Mouse (Mus musculus): Measurements from ENCODE around the gene Id3. TPM values are rescaled to one million over a fixed set of nuclear protein-coding genes. Genes with fewer than 3 reads are reported as not detected.

The Id3 gene
- polyA plus RNA-seq, 1 experiment from 2014 or later = 206 TPM

DNA sequence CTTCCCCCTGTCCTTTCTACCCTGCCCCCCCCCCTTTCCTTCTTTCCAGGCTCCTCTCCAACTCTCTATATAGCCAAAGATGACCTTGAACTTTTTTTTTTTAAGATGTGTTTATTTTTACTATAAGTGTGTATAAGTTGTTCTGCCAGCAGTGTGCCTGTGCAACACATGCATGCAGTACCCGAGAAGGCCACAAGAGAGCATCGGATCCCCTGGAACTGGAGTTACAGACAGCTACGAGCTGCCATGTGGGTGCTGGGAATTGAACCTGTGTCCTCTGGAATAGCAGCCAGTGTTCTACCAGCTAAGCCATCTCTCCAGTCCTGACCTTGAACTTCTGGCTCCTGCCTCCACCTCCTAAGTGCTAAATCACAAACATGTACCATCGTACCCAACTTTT lies 9.5 kb downstream of the Id3 start:
- Histone ChIP-seq H3K9me3 (ENCODE audit: control insufficient read depth, low read length) (no peaks in the 10 kb centered on the region), H3K4me3 (replicated peaks; ENCODE audit: low read length) (no peak overlapping the region), H3K9ac (no peak overlapping the region), H3K27me3 (ENCODE audit: control insufficient read depth, insufficient read depth, low read length) (no peaks in the 10 kb centered on the region), H3K36me3 (replicated peaks; ENCODE audit: control insufficient read depth, insufficient read depth) (no peaks in the 10 kb centered on the region), H3K27ac (no peak overlapping the region), H3K4me2 (replicated peaks) (no peak overlapping the region), H3K4me1 (replicated peaks; ENCODE audit: control insufficient read depth, insufficient read depth, low read length) (peaks cover 4% of the 10 kb centered on the region; the same call in 1 of the 2 replicates)
- ATAC-seq (ENCODE audit: low FRiP score) = no peak
- DNase-seq (ENCODE audit: low spot score) = no peak
- WGBS = 92% methylated on average over 4 of the region's 4 CpGs

DNA sequence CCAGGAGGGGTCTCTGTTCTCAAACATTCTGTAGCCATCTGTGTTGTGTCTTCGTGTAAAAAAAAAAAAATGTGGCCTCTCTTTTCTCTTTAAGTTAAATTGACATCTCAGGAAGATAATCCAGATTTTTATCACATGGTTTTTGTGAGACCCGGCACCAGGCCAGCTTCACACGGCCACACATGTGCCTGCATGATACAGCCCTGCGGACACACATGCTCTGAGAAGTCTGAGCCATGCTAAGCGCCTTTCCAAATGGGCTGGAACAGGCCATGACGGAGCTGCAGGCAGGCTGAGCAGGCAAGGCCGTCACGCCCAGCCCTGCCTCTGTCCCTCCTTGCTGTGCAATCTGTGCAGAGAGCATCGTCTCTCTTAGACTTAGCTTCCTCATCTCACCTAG lies 11.2 kb downstream of the Id3 start:
- H3K9ac ChIP-seq = no peak overlapping the region
- no peak overlapping the region for H3K27ac ChIP-seq
- no peak overlapping the region for H3K4me3 ChIP-seq (replicated peaks; ENCODE audit: low read length)
- DNase-seq (ENCODE audit: low spot score) = no peak
- peaks cover 2% of the 10 kb centered on the region; the same call in 1 of the 2 replicates for H3K4me1 ChIP-seq (replicated peaks; ENCODE audit: control insufficient read depth, insufficient read depth, low read length)
- H3K36me3 ChIP-seq (replicated peaks; ENCODE audit: control insufficient read depth, insufficient read depth) = no peaks in the 10 kb centered on the region
- H3K27me3 ChIP-seq (ENCODE audit: control insufficient read depth, insufficient read depth, low read length) = no peaks in the 10 kb centered on the region
- H3K9me3 ChIP-seq (ENCODE audit: control insufficient read depth, low read length) = no peaks in the 10 kb centered on the region
- no peak overlapping the region for H3K4me2 ChIP-seq (replicated peaks)
- no peak for ATAC-seq (ENCODE audit: low FRiP score)
- 71% methylated on average over 9 of the region's 9 CpGs for WGBS

DNA sequence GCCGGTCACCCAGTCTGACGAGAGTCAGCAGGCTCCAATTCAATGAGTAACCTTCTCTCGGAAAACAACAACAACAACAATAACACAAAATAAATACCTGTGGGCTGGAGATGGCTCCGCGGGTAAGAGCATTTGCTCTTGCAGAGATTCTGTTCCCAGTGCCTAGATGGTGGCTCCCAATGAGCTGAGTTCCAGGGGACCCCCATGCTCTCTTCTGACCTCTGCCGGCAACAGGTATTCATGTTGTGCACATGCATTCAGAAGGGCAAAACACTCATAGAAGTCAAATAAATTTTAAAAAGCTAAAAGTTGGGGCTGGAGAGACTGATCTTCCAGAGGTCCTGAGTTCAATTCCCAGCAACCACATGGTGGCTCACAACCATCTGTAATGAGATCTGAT lies 15.2 kb downstream of the Id3 start:
- H3K36me3 ChIP-seq (replicated peaks; ENCODE audit: control insufficient read depth, insufficient read depth) = no peaks in the 10 kb centered on the region
- H3K4me1 ChIP-seq (replicated peaks; ENCODE audit: control insufficient read depth, insufficient read depth, low read length) = peaks cover 7% of the 10 kb centered on the region; the same call in 1 of the 2 replicates
- no peak overlapping the region for H3K4me2 ChIP-seq (replicated peaks)
- ATAC-seq (ENCODE audit: low FRiP score) (no peak), DNase-seq (ENCODE audit: low spot score) (no peak)
- no peaks in the 10 kb centered on the region for H3K27me3 ChIP-seq (ENCODE audit: control insufficient read depth, insufficient read depth, low read length)
- 84% methylated on average over 6 of the region's 6 CpGs for WGBS
- H3K9me3 ChIP-seq (ENCODE audit: control insufficient read depth, low read length) = no peaks in the 10 kb centered on the region
- no peak overlapping the region for H3K27ac ChIP-seq
- H3K9ac ChIP-seq = no peak overlapping the region
- no peak overlapping the region for H3K4me3 ChIP-seq (replicated peaks; ENCODE audit: low read length)

DNA sequence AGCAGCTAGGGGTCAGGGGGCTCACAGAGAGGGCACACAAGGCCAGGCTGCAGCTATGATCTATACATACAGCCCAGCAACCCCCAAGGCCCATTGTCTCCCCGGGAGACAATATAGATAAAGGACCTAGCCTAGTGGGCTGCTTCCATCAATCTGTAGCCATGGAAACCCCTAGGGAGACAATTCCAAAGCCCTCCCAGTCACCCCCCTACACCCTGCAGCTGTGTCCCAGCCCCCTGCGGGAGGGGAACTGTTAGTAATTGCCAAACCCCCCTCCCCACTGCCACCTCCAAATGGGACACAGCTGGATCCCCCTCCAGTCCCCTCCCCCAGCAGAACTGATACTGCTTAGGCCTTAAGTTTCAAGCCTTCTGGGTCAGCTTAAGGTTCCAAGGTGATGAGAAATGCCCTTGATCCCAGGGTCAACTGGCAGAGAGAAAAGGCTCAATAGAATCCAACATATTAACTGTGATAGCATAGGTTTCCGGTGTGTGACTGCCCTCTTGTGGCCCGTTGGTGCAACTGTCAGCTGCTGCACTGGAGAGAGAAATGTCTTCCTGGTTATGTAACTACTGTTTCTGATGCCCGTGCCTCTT lies 16.6 kb downstream of the Id3 start:
- Histone ChIP-seq H3K4me3 (replicated peaks; ENCODE audit: low read length) (no peak overlapping the region), H3K9ac (0 out of 2 replicates have a peak overlapping the region, but pooled peaks have one; percentile 21)

DNA sequence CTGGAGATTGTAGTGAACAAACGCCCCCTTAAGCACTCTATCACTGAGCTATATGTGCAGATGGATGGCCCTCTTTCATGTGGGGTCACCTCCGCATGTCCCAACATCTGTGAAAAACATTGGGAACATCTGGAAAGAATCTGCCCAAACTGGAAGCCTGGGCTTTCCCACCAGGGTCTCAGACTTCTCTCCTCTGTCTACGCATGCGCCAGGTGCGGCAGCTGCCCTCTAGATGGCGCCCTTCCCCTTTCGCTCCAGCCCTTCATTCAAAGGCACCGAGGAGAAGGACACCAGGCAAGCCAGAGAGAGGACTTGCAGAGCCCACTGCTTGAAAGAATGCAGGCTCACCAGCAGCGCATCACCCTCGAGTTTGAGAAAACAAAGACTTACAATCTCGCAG lies 20.2 kb downstream of the Id3 start:
- H3K4me2 ChIP-seq (replicated peaks) = no peak overlapping the region
- peaks cover 7% of the 10 kb centered on the region; the same call in 1 of the 2 replicates for H3K4me1 ChIP-seq (replicated peaks; ENCODE audit: control insufficient read depth, insufficient read depth, low read length)
- no peaks in the 10 kb centered on the region for H3K36me3 ChIP-seq (replicated peaks; ENCODE audit: control insufficient read depth, insufficient read depth)
- H3K27me3 ChIP-seq (ENCODE audit: control insufficient read depth, insufficient read depth, low read length) = no peaks in the 10 kb centered on the region
- no peaks in the 10 kb centered on the region for H3K9me3 ChIP-seq (ENCODE audit: control insufficient read depth, low read length)
- ATAC-seq (ENCODE audit: low FRiP score) (peak; percentile 68; the same call in 1 of the 2 replicates), DNase-seq (ENCODE audit: low spot score) (peak; percentile 92)
- H3K9ac ChIP-seq = no peak overlapping the region
- WGBS = 2% methylated on average over 11 of the region's 11 CpGs
- no peak overlapping the region for H3K27ac ChIP-seq
- no peak overlapping the region for H3K4me3 ChIP-seq (replicated peaks; ENCODE audit: low read length)

More for the DNA sequence above, 16.6 kb downstream of the Id3 start:
- H3K27me3 ChIP-seq (ENCODE audit: control insufficient read depth, insufficient read depth, low read length) = no peaks in the 10 kb centered on the region
- H3K4me1 ChIP-seq (replicated peaks; ENCODE audit: control insufficient read depth, insufficient read depth, low read length) = peaks cover 7% of the 10 kb centered on the region; the same call in 1 of the 2 replicates
- under 1% methylated on average over 5 of the region's 5 CpGs for WGBS
- ATAC-seq (ENCODE audit: low FRiP score) (peak; percentile 66; the same call in 1 of the 2 replicates), DNase-seq (ENCODE audit: low spot score) (peak; percentile 93)
- H3K36me3 ChIP-seq (replicated peaks; ENCODE audit: control insufficient read depth, insufficient read depth) = no peaks in the 10 kb centered on the region
- no peak overlapping the region for H3K4me2 ChIP-seq (replicated peaks)
- no peak overlapping the region for H3K27ac ChIP-seq
- H3K9me3 ChIP-seq (ENCODE audit: control insufficient read depth, low read length) = no peaks in the 10 kb centered on the region

DNA sequence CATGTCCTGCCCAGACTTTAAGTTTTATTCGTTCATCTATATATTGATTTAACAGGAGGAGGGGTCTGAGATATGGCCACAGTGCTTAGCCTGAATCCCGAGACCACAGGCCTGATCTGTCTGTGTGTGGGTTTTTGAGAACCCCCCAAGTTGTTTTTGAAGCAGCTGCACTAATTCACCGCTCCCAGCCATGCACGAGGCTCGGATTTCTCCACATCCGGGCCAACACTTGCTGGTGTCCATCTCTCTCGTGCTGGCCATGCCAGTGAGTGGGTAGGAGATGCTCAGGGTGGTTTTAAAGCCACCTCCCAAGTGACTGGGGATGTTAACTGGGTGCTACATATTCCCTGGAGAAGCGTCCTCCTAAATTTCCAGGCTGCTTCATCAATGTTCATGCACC lies 21.7 kb downstream of the Id3 start:
- WGBS = 85% methylated on average over 8 of the region's 8 CpGs
- Histone ChIP-seq H3K27me3 (ENCODE audit: control insufficient read depth, insufficient read depth, low read length) (no peaks in the 10 kb centered on the region), H3K4me1 (replicated peaks; ENCODE audit: control insufficient read depth, insufficient read depth, low read length) (no peaks in the 10 kb centered on the region), H3K36me3 (replicated peaks; ENCODE audit: control insufficient read depth, insufficient read depth) (no peaks in the 10 kb centered on the region), H3K27ac (no peak overlapping the region), H3K9ac (no peak overlapping the region), H3K4me3 (replicated peaks; ENCODE audit: low read length) (no peak overlapping the region), H3K4me2 (replicated peaks) (no peak overlapping the region), H3K9me3 (ENCODE audit: control insufficient read depth, low read length) (no peaks in the 10 kb centered on the region)
- ATAC-seq (ENCODE audit: low FRiP score) (no peak), DNase-seq (ENCODE audit: low spot score) (no peak)

DNA sequence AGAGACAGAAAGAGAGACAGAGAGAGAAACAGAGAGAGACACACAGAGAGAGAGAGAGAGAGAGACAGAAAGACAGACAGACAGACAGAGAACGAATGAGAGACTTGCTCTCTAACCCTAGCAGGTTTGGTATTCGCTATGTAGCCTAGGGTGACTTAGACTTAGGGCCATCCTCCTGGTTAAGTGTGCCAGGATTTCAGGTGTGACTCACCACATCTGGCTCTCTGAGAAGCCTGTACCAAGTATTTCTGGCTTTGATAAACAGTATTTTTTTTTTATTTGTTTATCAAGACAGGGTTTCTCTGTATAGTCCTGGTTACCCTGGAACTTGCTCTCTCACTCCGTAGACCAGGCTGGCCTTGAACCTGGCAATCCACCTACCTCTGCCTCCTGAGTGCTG lies 24.4 kb downstream of the Id3 start:
- no peaks in the 10 kb centered on the region for H3K27me3 ChIP-seq (ENCODE audit: control insufficient read depth, insufficient read depth, low read length)
- no peak overlapping the region for H3K9ac ChIP-seq
- H3K4me3 ChIP-seq (replicated peaks; ENCODE audit: low read length) = no peak overlapping the region
- no peak overlapping the region for H3K27ac ChIP-seq
- H3K9me3 ChIP-seq (ENCODE audit: control insufficient read depth, low read length) = no peaks in the 10 kb centered on the region
- H3K36me3 ChIP-seq (replicated peaks; ENCODE audit: control insufficient read depth, insufficient read depth) = no peaks in the 10 kb centered on the region
- WGBS = 83% methylated on average over 3 of the region's 3 CpGs
- DNase-seq (ENCODE audit: low spot score) (no peak), ATAC-seq (ENCODE audit: low FRiP score) (no peak)
- H3K4me1 ChIP-seq (replicated peaks; ENCODE audit: control insufficient read depth, insufficient read depth, low read length) = 0 out of 2 replicates have a peak, but pooled peaks cover 2% of the 10 kb centered on the region
- H3K4me2 ChIP-seq (replicated peaks) = no peak overlapping the region

DNA sequence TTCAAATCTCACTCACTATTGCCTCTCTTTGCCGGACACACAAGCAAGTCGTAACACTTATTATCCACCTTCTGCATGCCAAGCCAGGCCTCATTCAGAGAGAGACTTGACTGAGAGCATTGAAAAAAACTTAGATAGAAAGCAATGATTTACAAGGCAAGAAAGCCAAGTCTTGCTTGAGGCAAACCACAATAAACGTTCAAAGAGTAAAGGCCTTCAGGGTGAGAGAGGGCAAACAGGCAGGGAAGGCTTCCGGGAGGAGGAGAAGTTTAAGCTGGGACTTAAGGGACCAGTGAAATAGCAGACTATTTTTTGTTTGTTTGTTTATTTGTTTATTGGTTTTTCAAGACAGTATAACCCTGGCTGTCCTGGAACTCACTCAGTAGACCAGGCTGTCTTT lies 27.1 kb downstream of the Id3 start:
- no peak overlapping the region for H3K9ac ChIP-seq
- no peak for DNase-seq (ENCODE audit: low spot score)
- no peaks in the 10 kb centered on the region for H3K9me3 ChIP-seq (ENCODE audit: control insufficient read depth, low read length)
- no peaks in the 10 kb centered on the region for H3K36me3 ChIP-seq (replicated peaks; ENCODE audit: control insufficient read depth, insufficient read depth)
- no peak overlapping the region for H3K4me3 ChIP-seq (replicated peaks; ENCODE audit: low read length)
- no peak overlapping the region for H3K4me2 ChIP-seq (replicated peaks)
- H3K27ac ChIP-seq = no peak overlapping the region
- H3K4me1 ChIP-seq (replicated peaks; ENCODE audit: control insufficient read depth, insufficient read depth, low read length) = 0 out of 2 replicates have a peak, but pooled peaks cover 6% of the 10 kb centered on the region
- ATAC-seq (ENCODE audit: low FRiP score) = no peak
- H3K27me3 ChIP-seq (ENCODE audit: control insufficient read depth, insufficient read depth, low read length) = no peaks in the 10 kb centered on the region
- 83% methylated on average over 4 of the region's 4 CpGs for WGBS

DNA sequence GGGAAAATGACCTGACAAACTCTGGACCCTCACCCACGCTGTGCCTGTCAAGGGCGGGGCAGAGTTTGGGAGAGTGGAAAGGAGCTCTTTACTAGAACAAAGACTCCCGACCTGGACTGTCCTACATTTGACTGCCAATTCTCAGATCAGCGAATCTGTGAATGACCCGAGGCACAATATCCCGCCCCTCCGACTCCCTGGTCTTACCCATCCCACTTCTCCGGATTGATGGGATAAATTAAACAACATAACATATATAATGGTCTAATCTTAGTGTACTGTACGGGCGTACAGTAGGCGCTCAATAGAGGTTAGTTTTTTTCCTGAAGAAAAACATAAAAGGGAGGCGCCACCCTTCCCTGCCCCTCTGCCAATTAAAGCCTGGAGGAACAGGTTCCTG lies 28.2 kb downstream of the Id3 start:
- no peak for DNase-seq (ENCODE audit: low spot score)
- Histone ChIP-seq H3K9me3 (ENCODE audit: control insufficient read depth, low read length) (no peaks in the 10 kb centered on the region), H3K27me3 (ENCODE audit: control insufficient read depth, insufficient read depth, low read length) (no peaks in the 10 kb centered on the region), H3K9ac (peak overlapping the region; percentile 60), H3K36me3 (replicated peaks; ENCODE audit: control insufficient read depth, insufficient read depth) (no peaks in the 10 kb centered on the region), H3K4me3 (replicated peaks; ENCODE audit: low read length) (peak overlapping the region; percentile 49), H3K27ac (no peak overlapping the region), H3K4me2 (replicated peaks) (peak overlapping the region; percentile 100), H3K4me1 (replicated peaks; ENCODE audit: control insufficient read depth, insufficient read depth, low read length) (0 out of 2 replicates have a peak, but pooled peaks cover 6% of the 10 kb centered on the region)
- ATAC-seq (ENCODE audit: low FRiP score) = peak; percentile 26; the same call in 1 of the 2 replicates
- 16% methylated on average over 12 of the region's 12 CpGs for WGBS

Measured in hindbrain, embryonic 14.5 days (tissue).